Mouse (Mus musculus) skeletal muscle tissue, postnatal 0 days (tissue): Measurements from ENCODE around the gene Prom2. TPM values are rescaled to one million over a fixed set of nuclear protein-coding genes. Genes with fewer than 3 reads are reported as not detected.

Experiments
- polyA plus RNA-seq: library from polyadenylated mRNA; unstranded; fragments of >200 nt; fragmentation: Nextera tagmentation; extraction: Ambion mirVana; gene quantifications from 2 replicates; pipeline ENCODE4 v1.2.1, GENCODE M21; 2015

Prom2 gene
- 0.48 TPM in 1 of 2 replicates, not detected in the other for polyA plus RNA-seq

GRCm38 (mm10) chr2:127541185-127541584 is at the start of gene Prom2:
Gene Prom2 (minus strand): TSS chr2:127541467.

GRCm38 (mm10) chr2:127586694-127587513 is 45.6 kb upstream of the Prom2 start, which contains the start of the genes Zfp661 and Mrps5:
Gene Zfp661 (minus strand): TSS chr2:127587094.
Gene Mrps5 (plus strand): TSS chr2:127587222.

GRCm38 (mm10) chr2:127522006-127522441 is 19.2 kb downstream of the Prom2 start, which contains the start of gene Kcnip3:
Gene Kcnip3 (minus strand): TSS chr2:127522094.

Other genes starting within 250 kb of the Prom2 start
- gene Dusp2, start 205.3 kb downstream of the Prom2 start, polyA plus RNA-seq: 8.7 and 11.3 TPM in 2 replicates
- gene Astl, start 202.8 kb downstream of the Prom2 start, polyA plus RNA-seq: 0.24 and 0.41 TPM in 2 replicates
- gene Adra2b, start 178.3 kb downstream of the Prom2 start, polyA plus RNA-seq: 1.4 and 1.5 TPM in 2 replicates
- gene Gpat2, start 116.3 kb downstream of the Prom2 start, polyA plus RNA-seq: 0.17 and 0.19 TPM in 2 replicates
- gene Fahd2a, start 96.9 kb downstream of the Prom2 start, polyA plus RNA-seq: 18.3 and 20.6 TPM in 2 replicates
- 0.36 and 0.71 TPM in 2 replicates for gene Kcnip3, start 19.4 kb downstream of the Prom2 start, polyA plus RNA-seq
- 1.7 and 1.8 TPM in 2 replicates for gene Zfp661, start 45.6 kb upstream of the Prom2 start, polyA plus RNA-seq
- 136 and 141 TPM in 2 replicates for gene Mrps5, start 45.8 kb upstream of the Prom2 start, polyA plus RNA-seq
- 6.3 and 7.1 TPM in 2 replicates for gene Mal, start 115.2 kb upstream of the Prom2 start, polyA plus RNA-seq
- gene Mall, start 188.5 kb upstream of the Prom2 start, polyA plus RNA-seq: 6.4 and 9.5 TPM in 2 replicates
- 16.1 and 18.2 TPM in 2 replicates for gene Nphp1, start 247.4 kb upstream of the Prom2 start, polyA plus RNA-seq